Comparison of ENCODE assay signal across 8 mouse cellular contexts in the genomic region with DNA sequence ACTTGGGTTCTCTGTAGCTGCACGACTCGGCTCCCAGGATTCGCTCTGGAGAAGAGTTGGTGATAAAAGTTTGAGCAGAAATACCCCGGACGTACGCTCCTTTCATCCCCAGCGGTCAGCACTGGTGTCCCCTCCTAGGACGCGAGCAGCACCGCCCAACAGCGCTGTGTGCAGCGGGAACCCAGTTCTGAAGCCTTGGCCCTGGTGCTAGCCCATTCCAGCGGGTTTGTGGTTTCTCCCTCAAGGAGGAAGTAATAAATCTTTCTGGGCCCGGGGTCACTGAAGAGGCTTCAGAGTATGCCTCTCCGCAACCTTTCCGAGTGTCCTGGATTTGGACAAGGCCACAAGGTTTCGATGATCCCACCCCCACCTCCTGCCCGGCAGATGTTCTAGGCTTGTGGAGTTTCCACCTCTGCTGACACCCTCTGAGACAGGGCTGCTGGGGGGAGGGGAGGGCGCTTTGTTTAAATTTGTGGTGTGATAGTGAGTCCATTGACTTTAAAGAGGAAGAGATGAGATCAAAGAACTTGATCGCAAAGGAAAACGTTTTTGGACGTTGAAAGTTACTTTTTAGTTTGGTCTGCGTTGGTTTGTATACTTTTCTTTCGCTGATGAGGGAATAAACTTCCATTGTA. TPM values are rescaled to one million over a fixed set of nuclear protein-coding genes. Genes with fewer than 3 reads are reported as not detected.
DNase-seq lines count a peak whose midpoint lies in the region; ATAC-seq and TF ChIP-seq lines count a peak whose summit lies in the region.

No protein-coding gene starts in this region.

- H3K9me3 ChIP-seq in ES-Bruce4 (replicated peaks; ENCODE audit: control insufficient read depth, insufficient read depth, low read length, poor library complexity, severe bottlenecking) = no peaks in the 10 kb centered on the region
- no peaks in the 10 kb centered on the region for H3K9me3 ChIP-seq in lung, embryonic 14.5 days (ENCODE audit: low read depth, low read length)

- H3K36me3 ChIP-seq in ES-Bruce4 (ENCODE audit: control insufficient read depth, insufficient read depth, low read length, poor library complexity, severe bottlenecking) = no peaks in the 10 kb centered on the region
- peaks cover 8% of the 10 kb centered on the region; the same call in 1 of the 2 replicates for H3K36me3 ChIP-seq in lung, embryonic 14.5 days (ENCODE audit: insufficient read depth)

- ATAC-seq in granulocyte monocyte progenitor cell, adult 5-6 weeks (replicated peaks; ENCODE audit: poor library complexity, severe bottlenecking) = peak; percentile 30
- ATAC-seq in lung, embryonic 14.5 days (ENCODE audit: insufficient read depth) = peak; percentile 75
- no peak for ATAC-seq in erythroblast, adult 5-6 weeks (replicated peaks; ENCODE audit: low FRiP score, poor library complexity, severe bottlenecking)

- 0% methylated on average over 24 of the region's 24 CpGs for WGBS in lung, embryonic 14.5 days
- 4% methylated on average over 24 of the region's 24 CpGs for WGBS in olfactory bulb, adult 2 months

- TF ChIP-seq CTCF in ES-Bruce4 (IDR thresholded peaks at IDR 0.05; ENCODE audit: low read depth, low read length) = no peak
- TF ChIP-seq CTCF in lung, embryonic 14.5 days (IDR thresholded peaks at IDR 0.05; ENCODE audit: low read depth) = no peak
- no peak for TF ChIP-seq CTCF in olfactory bulb, adult 2 months (IDR thresholded peaks at IDR 0.05; ENCODE audit: insufficient read depth, low read depth, low read length)

- TF ChIP-seq EP300 in ES-Bruce4 (IDR thresholded peaks at IDR 0.05; ENCODE audit: insufficient read depth, low read depth, low read length) = no peak

- no peaks in the 10 kb centered on the region for H3K4me1 ChIP-seq in ES-Bruce4 (ENCODE audit: control insufficient read depth, insufficient read depth, low read length)
- H3K4me1 ChIP-seq in lung, embryonic 14.5 days (ENCODE audit: insufficient read depth) = peaks cover 11% of the 10 kb centered on the region; the same call in 1 of the 2 replicates
- peaks cover 18% of the 10 kb centered on the region for H3K4me1 ChIP-seq in olfactory bulb, adult 2 months (ENCODE audit: control insufficient read depth, insufficient read depth, low read length)

- TF ChIP-seq POLR2A in ES-Bruce4 (IDR thresholded peaks at IDR 0.05; ENCODE audit: insufficient read depth, low read length) = no peak
- no peak for TF ChIP-seq POLR2A in olfactory bulb, adult 2 months (IDR thresholded peaks at IDR 0.05; ENCODE audit: insufficient read depth, low read depth, low read length)

- H3K9ac ChIP-seq in ES-Bruce4 (ENCODE audit: low read depth, poor library complexity, severe bottlenecking) = peak overlapping the region; percentile 88
- H3K9ac ChIP-seq in lung, embryonic 14.5 days = peak overlapping the region; percentile 72

- DNase-seq in adrenal gland, postnatal 10 days = peak; percentile 74
- DNase-seq in kidney, adult 8-10 months = peak; percentile 44 to 55
- peak; percentile 73 for DNase-seq in lung, embryonic 14.5 days
- DNase-seq in urinary bladder, postnatal 4 days (ENCODE audit: low spot score in 2 of 2) = no peak

- peaks cover 11% of the 10 kb centered on the region for H3K27me3 ChIP-seq in ES-Bruce4 (ENCODE audit: control insufficient read depth, insufficient read depth, low read length, poor library complexity, severe bottlenecking)
- peaks cover 28% of the 10 kb centered on the region for H3K27me3 ChIP-seq in lung, embryonic 14.5 days (ENCODE audit: insufficient read depth, low read length)

- H3K4me2 ChIP-seq in lung, embryonic 14.5 days = peak overlapping the region; percentile 93

- H3K4me3 ChIP-seq in ES-Bruce4 (ENCODE audit: low read depth, low read length) = peak overlapping the region; percentile 92
- H3K4me3 ChIP-seq in lung, embryonic 14.5 days (ENCODE audit: low read depth, low read length) = peak overlapping the region; percentile 71
- H3K4me3 ChIP-seq in olfactory bulb, adult 2 months (ENCODE audit: insufficient read depth, low read depth, low read length) = peak overlapping the region; percentile 86

- H3K27ac ChIP-seq in ES-Bruce4 (ENCODE audit: insufficient read depth, low read length) = no peak overlapping the region
- peak overlapping the region; percentile 86 for H3K27ac ChIP-seq in lung, embryonic 14.5 days (ENCODE audit: low read depth)
- H3K27ac ChIP-seq in olfactory bulb, adult 2 months (ENCODE audit: insufficient read depth, low read depth, low read length) = no peak overlapping the region

RNA-seq across cellular contexts. Expression of a gene that starts 1.2 kb away (rescaled TPM):
- 0.46 and 0.48 TPM in 2 replicates for polyA plus RNA-seq in ES-Bruce4 (2011; ENCODE audit: insufficient read depth, insufficient read length, low read depth, missing spikeins)
- 10 to 100 TPM; 16.2 to 18.7 TPM for total RNA-seq in adrenal gland, postnatal 10 days (2021)
- not detected in 2 replicates for total RNA-seq in granulocyte monocyte progenitor cell, adult 5-6 weeks (2014; fragmentation: Nextera tagmentation)
- total RNA-seq in granulocyte monocyte progenitor cell, adult 5-6 weeks (2017) = not detected in 2 replicates
- 14.8 and 16.0 TPM in 2 replicates for polyA plus RNA-seq in lung, embryonic 14.5 days (2014; fragmentation: Nextera tagmentation; extraction: Ambion mirVana)
- polyA plus RNA-seq in olfactory bulb, adult 2 months (2012; ENCODE audit: insufficient read depth, insufficient read length, low replicate concordance, missing spikeins) = not detected in 2 replicates
- 0.21 TPM in 1 of 2 replicates, not detected in the other for total RNA-seq in erythroblast, adult 5-6 weeks (2015; ENCODE audit: low replicate concordance)
- total RNA-seq in erythroblast, adult 5-6 weeks (2017; ENCODE audit: low replicate concordance) = not detected in 2 replicates

Comparison
In these comparisons a context has a peak if more than half of its experiments do, and no peak if none do; other contexts are left out.
1. DNase-seq: peak in adrenal gland, postnatal 10 days (single experiment), kidney, adult 8-10 months (2 of 2) and lung, embryonic 14.5 days (single experiment); none in urinary bladder, postnatal 4 days (0 of 2).
2. RNA of a gene that starts 1.2 kb away (total RNA-seq): 16.2 to 18.7 TPM in adrenal gland, postnatal 10 days; not detected in granulocyte monocyte progenitor cell, adult 5-6 weeks and 0.21 TPM in erythroblast, adult 5-6 weeks; every median in the first group is over 10 times any median in the second.
3. Peak in every context shown above with its lines, with median percentiles within 50 percentile points of each other: H3K4me3 ChIP-seq.